Mouse (Mus musculus) urinary bladder, postnatal 36 days (tissue): ENCODE results near the gene Gm17428.

Experiments used
- DNase-seq, 2 experiments: peaks; one replicate each; pipeline ENCODE4 v3.0.0; 2022; ENCODE audit warnings: low spot score in 2 of 2, mixed read lengths in 1 of 2

The Gm17428 gene

GRCm38 (mm10) chr14:55008417-55008816 is 31.7 kb downstream of the Gm17428 start:
- DNase-seq: no peak

GRCm38 (mm10) chr14:55011116-55011515 is 34.4 kb downstream of the Gm17428 start:
- no peak for DNase-seq

GRCm38 (mm10) chr14:55014591-55014990 is 37.9 kb downstream of the Gm17428 start:
- DNase-seq: no peak

GRCm38 (mm10) chr14:55014991-55015766 is 38.4 kb downstream of the Gm17428 start, which contains the start of gene Ngdn:
Ngdn (plus strand) TSS chr14:55015454.
- peak; percentile 98 for DNase-seq

GRCm38 (mm10) chr14:55015767-55016111 is 39.0 kb downstream of the Gm17428 start:
- DNase-seq: no peak

- DNase-seq: no peak
Measured at GRCm38 (mm10) chr14:55016876-55017275, 40.1 kb downstream of the Gm17428 start.

GRCm38 (mm10) chr14:55020394-55020793 is 43.7 kb downstream of the Gm17428 start:
- DNase-seq: no peak

- no peak for DNase-seq
Measured at GRCm38 (mm10) chr14:55023011-55023410, 46.3 kb downstream of the Gm17428 start.

- DNase-seq: peak; percentile 32 to 47
Measured at GRCm38 (mm10) chr14:55024236-55024635, 47.5 kb downstream of the Gm17428 start.

- DNase-seq: no peak
Measured at GRCm38 (mm10) chr14:55025527-55025926, 48.8 kb downstream of the Gm17428 start.
